Mouse (Mus musculus): Measurements from ENCODE around the gene Gon4l. TPM values are rescaled to one million over a fixed set of nuclear protein-coding genes. Genes with fewer than 3 reads are reported as not detected.
A peak's percentile ranks its signal among the peaks of the same experiment; 100 is the strongest.

Gon4l gene
- polyA plus RNA-seq, 1 experiment = 14.7 TPM

- peaks cover 46% of the 10 kb centered on the region for H3K36me3 ChIP-seq (ENCODE audit: control insufficient read depth, insufficient read depth)
- H3K27me3 ChIP-seq (ENCODE audit: control insufficient read depth, insufficient read depth, insufficient read length) = no peaks in the 10 kb centered on the region
- peak; percentile 46 for TF ChIP-seq USF1 (IDR thresholded peaks at IDR 0.05; ENCODE audit: low read depth)
- TF ChIP-seq MYOG (IDR thresholded peaks at IDR 0.05; ENCODE audit: control insufficient read depth, extremely low read depth, insufficient read length) = no peak
- peaks cover 6% of the 10 kb centered on the region for H3K79me3 ChIP-seq (ENCODE audit: low read depth)
- no peak overlapping the region for H3ac ChIP-seq (ENCODE audit: control insufficient read depth, insufficient read length, low read depth)
- peaks cover 22% of the 10 kb centered on the region for H3K79me2 ChIP-seq (ENCODE audit: control insufficient read depth, insufficient read depth)
- H3K4me3 ChIP-seq (ENCODE audit: insufficient read depth, poor library complexity, severe bottlenecking) = no peak overlapping the region
Observed at GRCm38 (mm10) chr3:88912585-88912984, 77.6 kb downstream of the Gon4l start.

- peaks cover 34% of the 10 kb centered on the region for H3K36me3 ChIP-seq (ENCODE audit: control insufficient read depth, insufficient read depth)
- peaks cover 22% of the 10 kb centered on the region for H3K79me2 ChIP-seq (ENCODE audit: control insufficient read depth, insufficient read depth)
- H3K79me3 ChIP-seq (ENCODE audit: low read depth) = peaks cover 6% of the 10 kb centered on the region
- H3K4me3 ChIP-seq (ENCODE audit: insufficient read depth, poor library complexity, severe bottlenecking) = peak within 1 kb of the TSS; percentile 68
- no peaks in the 10 kb centered on the region for H3K27me3 ChIP-seq (ENCODE audit: control insufficient read depth, insufficient read depth, insufficient read length)
- TF ChIP-seq USF1 (IDR thresholded peaks at IDR 0.05; ENCODE audit: low read depth) (peak; percentile 82), MYOG (IDR thresholded peaks at IDR 0.05; ENCODE audit: control insufficient read depth, extremely low read depth, insufficient read length) (no peak), CTCF (IDR thresholded peaks at IDR 0.05; ENCODE audit: control insufficient read depth, insufficient read depth, insufficient read length) (peak; percentile 8), MYOD1 (IDR thresholded peaks at IDR 0.05; ENCODE audit: control insufficient read depth, insufficient read length, low read depth) (no peak), MAX (IDR thresholded peaks at IDR 0.05) (peak; percentile 44), CEBPB (IDR thresholded peaks at IDR 0.05; ENCODE audit: low read depth) (no peak), FOSL1 (IDR thresholded peaks at IDR 0.05; ENCODE audit: insufficient read depth, low read length, poor library complexity, severe bottlenecking) (no peak)
- peak within 1 kb of the TSS; percentile 87 for H3ac ChIP-seq (ENCODE audit: control insufficient read depth, insufficient read length, low read depth)
Observed at GRCm38 (mm10) chr3:88913511-88914383, 78.7 kb downstream of the Gon4l start, which contains the start of gene Msto1. Gene Msto1 (minus strand): TSS chr3:88913999.

- TF ChIP-seq FOSL1 (IDR thresholded peaks at IDR 0.05; ENCODE audit: insufficient read depth, low read length, poor library complexity, severe bottlenecking) = no peak
- TF ChIP-seq MAX (IDR thresholded peaks at IDR 0.05) = no peak
- TF ChIP-seq USF1 (IDR thresholded peaks at IDR 0.05; ENCODE audit: low read depth) = no peak
- TF ChIP-seq CTCF (IDR thresholded peaks at IDR 0.05; ENCODE audit: control insufficient read depth, insufficient read depth, insufficient read length) = no peak
- Histone ChIP-seq H3K79me2 (ENCODE audit: control insufficient read depth, insufficient read depth) (peaks cover 22% of the 10 kb centered on the region), H3ac (ENCODE audit: control insufficient read depth, insufficient read length, low read depth) (peak overlapping the region; percentile 51)
Observed at GRCm38 (mm10) chr3:88914384-88914810, 79.4 kb downstream of the Gon4l start.

GRCm38 (mm10) chr3:88918981-88919380, 84.0 kb downstream of the Gon4l start:
- no peak overlapping the region for H3K4me3 ChIP-seq (ENCODE audit: insufficient read depth, poor library complexity, severe bottlenecking)
- peaks cover 25% of the 10 kb centered on the region for H3K36me3 ChIP-seq (ENCODE audit: control insufficient read depth, insufficient read depth)
- H3K27me3 ChIP-seq (ENCODE audit: control insufficient read depth, insufficient read depth, insufficient read length) = no peaks in the 10 kb centered on the region

More at GRCm38 (mm10) chr3:88914384-88914810, 79.4 kb downstream of the Gon4l start:
- Histone ChIP-seq H3K27me3 (ENCODE audit: control insufficient read depth, insufficient read depth, insufficient read length) (no peaks in the 10 kb centered on the region), H3K36me3 (ENCODE audit: control insufficient read depth, insufficient read depth) (peaks cover 30% of the 10 kb centered on the region), H3K79me3 (ENCODE audit: low read depth) (peaks cover 6% of the 10 kb centered on the region), H3K4me3 (ENCODE audit: insufficient read depth, poor library complexity, severe bottlenecking) (peak overlapping the region; percentile 68)

GRCm38 (mm10) chr3:88921411-88921810, 86.4 kb downstream of the Gon4l start:
- no peaks in the 10 kb centered on the region for H3K79me2 ChIP-seq (ENCODE audit: control insufficient read depth, insufficient read depth)
- H3ac ChIP-seq (ENCODE audit: control insufficient read depth, insufficient read length, low read depth) = no peak overlapping the region
- H3K36me3 ChIP-seq (ENCODE audit: control insufficient read depth, insufficient read depth) = peaks cover 41% of the 10 kb centered on the region
- no peak overlapping the region for H3K4me3 ChIP-seq (ENCODE audit: insufficient read depth, poor library complexity, severe bottlenecking)
- no peaks in the 10 kb centered on the region for H3K79me3 ChIP-seq (ENCODE audit: low read depth)
- TF ChIP-seq MAX (IDR thresholded peaks at IDR 0.05) (no peak), USF1 (IDR thresholded peaks at IDR 0.05; ENCODE audit: low read depth) (no peak), MYOD1 (IDR thresholded peaks at IDR 0.05; ENCODE audit: control insufficient read depth, insufficient read length, low read depth) (no peak), FOSL1 (IDR thresholded peaks at IDR 0.05; ENCODE audit: insufficient read depth, low read length, poor library complexity, severe bottlenecking) (no peak), MYOG (IDR thresholded peaks at IDR 0.05; ENCODE audit: control insufficient read depth, extremely low read depth, insufficient read length) (no peak), CEBPB (IDR thresholded peaks at IDR 0.05; ENCODE audit: low read depth) (no peak), CTCF (IDR thresholded peaks at IDR 0.05; ENCODE audit: control insufficient read depth, insufficient read depth, insufficient read length) (no peak)
- H3K27me3 ChIP-seq (ENCODE audit: control insufficient read depth, insufficient read depth, insufficient read length) = no peaks in the 10 kb centered on the region

More at GRCm38 (mm10) chr3:88918981-88919380, 84.0 kb downstream of the Gon4l start:
- TF ChIP-seq MAX (IDR thresholded peaks at IDR 0.05) (no peak), USF1 (IDR thresholded peaks at IDR 0.05; ENCODE audit: low read depth) (no peak), MYOG (IDR thresholded peaks at IDR 0.05; ENCODE audit: control insufficient read depth, extremely low read depth, insufficient read length) (no peak), CEBPB (IDR thresholded peaks at IDR 0.05; ENCODE audit: low read depth) (no peak), FOSL1 (IDR thresholded peaks at IDR 0.05; ENCODE audit: insufficient read depth, low read length, poor library complexity, severe bottlenecking) (no peak), CTCF (IDR thresholded peaks at IDR 0.05; ENCODE audit: control insufficient read depth, insufficient read depth, insufficient read length) (no peak), MYOD1 (IDR thresholded peaks at IDR 0.05; ENCODE audit: control insufficient read depth, insufficient read length, low read depth) (no peak)
- Histone ChIP-seq H3K79me2 (ENCODE audit: control insufficient read depth, insufficient read depth) (no peaks in the 10 kb centered on the region), H3ac (ENCODE audit: control insufficient read depth, insufficient read length, low read depth) (no peak overlapping the region), H3K79me3 (ENCODE audit: low read depth) (no peaks in the 10 kb centered on the region)

All from C2C12 (cell line).